Mouse (Mus musculus) hindbrain, embryonic 16.5 days (tissue): ENCODE data around the gene Mturn. TPM values are rescaled to one million over a fixed set of nuclear protein-coding genes. Genes with fewer than 3 reads are reported as not detected.
A peak's percentile ranks its signal among the peaks of the same experiment; 100 is the strongest.

Experiments used
- ATAC-seq: fragments of 200-750 bp; cut with Nextera tagmentation; 2 replicates; pipeline ENCODE4 v1.8.0; 2017; ENCODE audit warnings: moderate TSS enrichment, moderate library complexity
- H3K27ac ChIP-seq: fragments of 300-500 bp; sonication (generic); 2 replicates; pipeline ENCODE4 v1.5.1; 2014; ENCODE audit warnings: low read depth, mild to moderate bottlenecking, control low read depth, low read length, moderate library complexity
- H3K27me3 ChIP-seq: fragments of 300-500 bp; sonication (generic); replicated peaks from 2 replicates; pipeline ENCODE4 v1.6.1; 2014; ENCODE audit warnings: low read length; ENCODE audit not compliant: control insufficient read depth, insufficient read depth
- H3K36me3 ChIP-seq: fragments of 300-500 bp; sonication (generic); 2 replicates; pipeline ENCODE4 v1.6.1; 2014; ENCODE audit warnings: mild to moderate bottlenecking, low read length, moderate library complexity, mixed read lengths; ENCODE audit not compliant: control insufficient read depth, insufficient read depth
- H3K4me1 ChIP-seq: fragments of 300-500 bp; sonication (generic); 2 replicates; pipeline ENCODE4 v1.6.1; 2014; ENCODE audit warnings: low read depth, low read length; ENCODE audit not compliant: control insufficient read depth, insufficient read depth
- H3K4me2 ChIP-seq: fragments of 300-500 bp; sonication (generic); 2 replicates; pipeline ENCODE4 v1.6.1; 2014; ENCODE audit warnings: mild to moderate bottlenecking, low read length, control low read depth, moderate library complexity
- H3K4me3 ChIP-seq: fragments of 300-500 bp; sonication (generic); 2 replicates; pipeline ENCODE4 v1.5.1; 2014; ENCODE audit warnings: mild to moderate bottlenecking, low read length, control low read depth, moderate library complexity
- H3K9ac ChIP-seq: fragments of 300-500 bp; sonication (generic); 2 replicates; pipeline ENCODE4 v1.6.1; 2014; ENCODE audit warnings: low read depth, mild to moderate bottlenecking, control low read depth, low read length, moderate library complexity
- H3K9me3 ChIP-seq: fragments of 300-500 bp; sonication (generic); 2 replicates; pipeline ENCODE4 v1.6.1; 2014; ENCODE audit warnings: mild to moderate bottlenecking, low read length, moderate library complexity; ENCODE audit not compliant: control insufficient read depth
- WGBS: fragments of 180-500 bp; shearing (Covaris S2); extraction: QIAGEN DNeasy Blood & Tissue Kit; methylation state at CpG from one replicate; pipeline ENCODE4 v1.1.7; 2014; 5-methylcytosine and 5-hydroxymethylcytosine counted together
- polyA plus RNA-seq: library from polyadenylated mRNA; unstranded; fragments of >200 nt; fragmentation: Nextera tagmentation; extraction: Ambion mirVana; gene quantifications from 2 replicates; pipeline ENCODE4 v1.2.1, GENCODE M21; 2015

Gene Mturn
- polyA plus RNA-seq, 1 experiment from 2014 or later, result 94.3 TPM

DNA sequence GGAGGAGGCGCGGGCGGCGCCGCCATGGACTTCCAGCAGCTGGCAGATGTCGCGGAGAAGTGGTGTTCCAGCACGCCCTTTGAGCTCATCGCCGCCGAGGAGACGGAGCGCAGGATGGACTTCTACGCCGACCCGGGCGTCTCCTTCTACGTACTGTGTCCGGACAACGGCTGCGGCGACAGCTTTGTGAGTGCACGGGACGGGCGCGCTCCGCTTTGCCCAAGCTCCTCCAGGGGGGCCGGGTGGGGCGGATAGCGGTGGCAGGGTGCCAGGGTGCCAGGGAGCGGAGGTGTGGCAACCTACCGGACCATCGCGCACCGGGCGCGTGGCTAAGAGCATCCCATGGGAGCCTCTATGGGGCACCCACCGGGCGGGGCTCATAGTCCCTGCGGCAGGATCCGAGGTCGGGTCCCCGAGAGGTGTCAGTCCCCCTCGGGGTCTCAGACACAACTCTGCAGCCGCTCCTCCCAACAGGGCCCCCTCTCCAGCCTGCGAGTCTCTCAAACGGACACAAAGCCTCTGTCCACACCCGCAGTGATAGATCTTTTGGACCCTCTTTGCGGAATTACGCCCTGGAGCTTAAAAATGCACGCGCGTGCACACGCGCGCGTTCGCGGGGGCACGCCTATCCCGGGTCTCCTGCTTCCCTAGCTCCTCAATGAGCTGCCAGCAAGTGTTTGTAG lies 463 bp downstream of the Mturn start:
- Histone ChIP-seq H3K4me2 (peak overlapping the region; percentile 85), H3K4me3 (peak overlapping the region; percentile 97), H3K27me3 (no peaks in the 10 kb centered on the region; the same call in 1 of the 2 replicates), H3K4me1 (peaks cover 15% of the 10 kb centered on the region), H3K9me3 (no peaks in the 10 kb centered on the region), H3K27ac (peak overlapping the region; percentile 77), H3K36me3 (no peaks in the 10 kb centered on the region), H3K9ac (peak overlapping the region; percentile 90)
- 0% methylated on average over 60 of the region's 61 CpGs for WGBS
- no peak; the same call in 1 of the 2 replicates for ATAC-seq

DNA sequence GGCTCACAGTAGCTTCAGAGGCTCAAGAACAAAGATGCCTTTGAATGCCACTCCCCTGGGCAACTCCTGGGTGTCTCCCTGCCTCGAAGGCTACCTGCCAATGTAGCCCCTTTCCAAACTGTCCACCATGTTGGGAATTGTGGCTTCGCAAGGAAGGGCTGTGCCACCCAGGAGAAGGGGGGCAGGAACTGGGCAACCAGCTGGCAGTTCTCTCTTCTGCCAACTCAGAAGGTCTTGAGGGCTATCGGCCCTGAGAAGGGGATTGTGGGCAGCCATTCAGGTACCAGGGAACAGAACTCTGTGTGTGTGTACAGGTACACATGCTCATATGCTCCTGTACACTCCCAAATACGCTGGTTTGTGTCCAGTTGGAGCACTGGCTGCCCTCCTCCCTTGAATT lies 2.7 kb downstream of the Mturn start:
- no peak for ATAC-seq
- WGBS, result 98% methylated on average over 4 of the region's 4 CpGs
- Histone ChIP-seq H3K4me2 (no peak overlapping the region), H3K4me1 (peaks cover 15% of the 10 kb centered on the region), H3K36me3 (no peaks in the 10 kb centered on the region), H3K27ac (no peak overlapping the region), H3K27me3 (no peaks in the 10 kb centered on the region; the same call in 1 of the 2 replicates), H3K4me3 (no peak overlapping the region), H3K9me3 (no peaks in the 10 kb centered on the region), H3K9ac (no peak overlapping the region)

DNA sequence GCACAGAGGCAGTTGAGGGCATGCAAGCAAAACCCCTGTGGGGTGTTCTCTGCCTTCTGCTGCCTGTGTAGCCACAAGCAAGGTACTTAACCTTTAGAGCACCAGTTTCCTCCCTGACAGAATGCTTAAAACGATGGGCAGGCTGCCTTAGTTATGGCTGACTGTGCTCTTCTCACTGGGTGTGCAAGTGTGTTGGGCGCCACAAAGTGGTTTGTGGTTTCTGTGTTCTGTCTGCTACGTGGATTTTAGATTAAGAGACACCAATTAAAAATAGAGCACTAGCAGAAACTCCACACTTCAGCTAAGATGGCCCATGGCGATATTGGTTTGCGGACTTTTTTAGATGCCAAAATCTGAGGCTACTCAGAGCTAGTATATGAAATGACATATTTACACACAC lies 3.7 kb downstream of the Mturn start:
- Histone ChIP-seq H3K9ac (no peak overlapping the region), H3K4me1 (peaks cover 15% of the 10 kb centered on the region), H3K36me3 (peaks cover 4% of the 10 kb centered on the region; the same call in 1 of the 2 replicates), H3K9me3 (no peaks in the 10 kb centered on the region), H3K4me2 (no peak overlapping the region), H3K27ac (no peak overlapping the region), H3K4me3 (no peak overlapping the region), H3K27me3 (no peaks in the 10 kb centered on the region)
- WGBS, result 83% methylated on average over 5 of the region's 5 CpGs
- ATAC-seq, result no peak

DNA sequence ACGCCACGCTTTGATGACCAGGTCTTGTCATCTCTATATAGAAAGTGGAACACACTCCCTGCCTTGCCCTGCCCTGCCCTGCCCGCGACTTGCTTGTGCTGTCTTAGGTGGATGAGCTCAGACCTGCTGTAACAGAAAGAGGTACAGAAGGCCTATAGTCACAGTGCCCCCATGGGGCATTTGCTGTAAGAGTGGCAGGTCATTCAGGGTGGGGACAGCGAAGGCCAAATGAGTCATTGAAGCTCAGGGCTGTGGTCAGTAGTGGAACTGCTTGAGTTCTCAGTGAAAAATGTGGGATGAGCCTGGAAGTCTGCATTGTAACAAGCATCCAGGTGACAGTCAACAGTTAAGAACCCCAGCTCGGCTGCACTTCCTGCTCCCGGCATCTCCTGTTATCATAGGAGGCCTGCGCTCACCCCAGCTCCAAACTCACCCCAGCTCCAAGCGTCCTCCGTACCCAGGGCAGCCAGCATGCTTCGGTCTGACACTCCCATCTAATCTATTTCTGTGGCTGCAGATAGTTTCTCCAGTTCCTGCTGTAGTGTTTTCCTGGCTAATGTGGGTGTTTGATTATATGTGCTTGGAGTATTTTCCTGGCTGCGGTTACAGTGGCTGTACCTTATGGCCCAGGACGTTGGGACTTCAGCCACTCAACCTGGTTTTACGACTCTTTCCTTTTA lies 4.4 kb downstream of the Mturn start:
- H3K9ac ChIP-seq, result no peak overlapping the region
- no peak overlapping the region for H3K4me3 ChIP-seq
- H3K9me3 ChIP-seq, result no peaks in the 10 kb centered on the region
- peaks cover 11% of the 10 kb centered on the region for H3K4me1 ChIP-seq
- H3K36me3 ChIP-seq, result peaks cover 9% of the 10 kb centered on the region; the same call in 1 of the 2 replicates
- no peak for ATAC-seq
- no peaks in the 10 kb centered on the region for H3K27me3 ChIP-seq
- WGBS, result 81% methylated on average over 14 of the region's 14 CpGs
- no peak overlapping the region for H3K27ac ChIP-seq
- no peak overlapping the region for H3K4me2 ChIP-seq

DNA sequence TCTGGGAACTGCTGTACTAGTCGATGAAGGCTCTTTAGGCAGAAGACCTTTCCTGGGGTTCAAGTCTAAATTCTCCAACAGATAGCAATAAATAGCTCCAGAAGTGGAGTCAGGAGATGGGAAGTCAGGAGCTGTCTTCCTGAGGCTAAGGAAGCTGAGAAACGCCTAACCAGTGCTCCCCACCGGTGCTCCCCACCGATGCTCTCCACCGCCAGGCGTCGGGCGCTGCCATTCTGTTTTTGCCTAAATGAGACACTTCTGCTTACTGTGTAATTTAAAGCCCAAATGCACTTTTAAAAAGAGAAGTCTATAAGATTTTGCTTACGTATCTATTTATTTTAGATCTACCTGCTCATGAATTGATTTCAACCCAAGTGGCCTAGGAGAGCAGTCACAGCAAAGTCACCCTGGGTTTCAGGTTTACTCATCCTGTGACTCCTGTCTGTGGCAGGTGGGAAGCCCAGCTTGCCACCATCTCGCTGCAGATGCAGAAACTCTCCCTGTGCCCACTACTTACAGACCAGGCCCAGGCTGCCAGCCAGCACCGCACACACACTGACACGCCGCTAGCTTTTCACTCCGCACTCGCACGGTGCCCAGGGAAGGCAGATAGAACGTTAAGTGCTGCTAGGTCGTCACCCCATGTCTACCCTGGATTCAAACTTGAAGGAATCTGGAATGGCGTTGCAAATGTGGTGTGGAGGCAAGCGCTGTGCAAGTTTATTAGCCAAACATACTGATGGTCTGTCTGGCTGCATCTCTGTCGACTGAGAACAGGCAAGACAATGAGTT lies 5.7 kb downstream of the Mturn start:
- Histone ChIP-seq H3K9ac (no peak overlapping the region), H3K4me1 (peaks cover 9% of the 10 kb centered on the region; the same call in 1 of the 2 replicates), H3K27ac (no peak overlapping the region), H3K27me3 (no peaks in the 10 kb centered on the region), H3K9me3 (no peaks in the 10 kb centered on the region), H3K36me3 (peaks cover 15% of the 10 kb centered on the region; the same call in 1 of the 2 replicates), H3K4me2 (no peak overlapping the region), H3K4me3 (no peak overlapping the region)
- no peak for ATAC-seq
- 85% methylated on average over 21 of the region's 21 CpGs for WGBS

DNA sequence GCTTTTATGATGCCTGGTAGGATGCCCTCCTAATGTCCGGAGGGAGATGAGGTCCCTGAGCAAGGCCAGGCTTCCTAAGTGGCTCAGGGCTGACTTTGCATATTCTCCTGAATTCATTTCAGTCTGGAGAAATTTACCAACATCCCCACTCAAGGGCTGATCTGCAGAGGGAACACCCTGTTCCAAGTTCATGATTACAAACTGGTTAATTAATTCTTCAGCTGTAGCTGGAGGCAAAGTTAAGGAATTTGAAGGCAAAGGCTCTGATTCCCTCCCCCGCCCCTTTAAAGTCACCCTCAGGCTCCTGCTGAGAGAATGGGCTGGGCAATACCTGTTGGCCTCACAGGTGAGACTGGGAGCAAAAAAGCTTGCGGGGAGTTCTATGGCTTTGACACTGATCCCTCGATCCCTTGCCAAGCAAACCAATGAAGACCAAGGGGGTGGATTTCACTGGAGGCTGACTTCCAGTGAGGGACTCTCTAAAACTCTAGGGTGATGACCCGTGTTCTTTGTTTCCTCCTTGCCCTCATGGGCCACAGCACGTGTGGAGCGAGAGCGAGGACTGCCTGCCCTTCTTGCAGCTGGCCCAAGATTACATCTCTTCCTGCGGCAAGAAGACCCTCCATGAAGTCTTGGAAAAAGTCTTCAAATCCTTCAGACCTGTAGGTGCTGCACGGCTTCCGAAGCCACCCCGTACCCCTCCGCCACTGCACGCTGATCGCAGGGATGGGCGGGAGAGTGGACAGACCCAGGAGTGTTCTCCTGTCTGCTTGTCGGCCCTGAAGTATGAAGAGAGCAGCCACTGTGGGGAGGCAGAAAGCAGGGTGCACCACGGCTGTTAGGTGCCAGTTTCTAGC lies 7.3 kb downstream of the Mturn start:
- Histone ChIP-seq H3K4me3 (no peak overlapping the region), H3K36me3 (peaks cover 15% of the 10 kb centered on the region), H3K27me3 (no peaks in the 10 kb centered on the region), H3K4me2 (no peak overlapping the region), H3K9me3 (no peaks in the 10 kb centered on the region), H3K27ac (no peak overlapping the region), H3K4me1 (peaks cover 4% of the 10 kb centered on the region; the same call in 1 of the 2 replicates), H3K9ac (no peak overlapping the region)
- WGBS, result 82% methylated on average over 18 of the region's 18 CpGs
- ATAC-seq, result no peak

DNA sequence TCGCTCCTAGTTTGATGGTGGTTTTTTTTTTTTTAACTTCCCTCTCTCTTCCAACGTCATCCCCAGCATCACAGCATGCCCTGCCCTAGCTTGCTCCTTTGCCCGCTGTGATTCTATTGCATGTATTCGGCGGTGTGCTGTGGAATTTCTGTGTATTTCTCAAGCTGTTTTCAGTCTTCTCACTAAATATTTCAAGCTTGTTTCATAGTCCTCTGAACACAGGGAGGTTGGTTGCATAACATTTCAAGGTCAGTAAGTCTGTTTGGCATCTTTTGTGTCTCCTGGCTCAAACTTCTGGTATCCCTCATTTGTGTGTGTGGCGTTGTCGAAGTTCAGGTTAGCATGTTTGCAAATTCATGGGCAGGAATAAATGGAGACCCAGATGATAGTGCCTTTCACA lies 8.3 kb downstream of the Mturn start:
- H3K4me2 ChIP-seq, result no peak overlapping the region
- no peak overlapping the region for H3K9ac ChIP-seq
- no peaks in the 10 kb centered on the region for H3K27me3 ChIP-seq
- H3K4me3 ChIP-seq, result no peak overlapping the region
- H3K9me3 ChIP-seq, result no peaks in the 10 kb centered on the region
- WGBS, result 84% methylated on average over 7 of the region's 7 CpGs
- H3K27ac ChIP-seq, result no peak overlapping the region
- peaks cover 3% of the 10 kb centered on the region; the same call in 1 of the 2 replicates for H3K4me1 ChIP-seq
- no peak for ATAC-seq
- H3K36me3 ChIP-seq, result peaks cover 20% of the 10 kb centered on the region

DNA sequence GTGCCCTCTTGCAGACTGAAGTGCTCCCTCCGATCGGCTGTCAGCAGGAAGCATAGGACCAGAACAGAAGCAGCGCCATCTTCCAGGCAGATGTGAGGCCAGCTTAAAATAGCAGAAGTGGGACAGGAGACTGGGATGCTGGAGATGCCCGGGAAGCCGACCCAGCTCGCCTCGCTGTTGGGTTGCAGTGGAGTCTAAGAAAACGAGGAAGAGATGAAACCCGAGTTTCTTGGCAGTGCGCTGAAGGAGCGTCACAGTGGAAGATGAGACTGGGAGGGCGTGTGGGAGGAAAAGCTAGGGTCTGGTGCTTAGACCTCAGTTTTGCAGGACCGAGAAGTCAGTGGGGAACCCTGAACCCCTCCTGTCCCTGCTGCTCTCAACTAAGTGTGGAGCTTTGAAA lies 9.4 kb downstream of the Mturn start:
- Histone ChIP-seq H3K4me2 (no peak overlapping the region), H3K9me3 (no peaks in the 10 kb centered on the region), H3K27me3 (no peaks in the 10 kb centered on the region), H3K4me1 (no peaks in the 10 kb centered on the region), H3K4me3 (no peak overlapping the region), H3K27ac (no peak overlapping the region), H3K36me3 (peaks cover 20% of the 10 kb centered on the region), H3K9ac (no peak overlapping the region)
- no peak for ATAC-seq
- WGBS, result 82% methylated on average over 13 of the region's 13 CpGs
